Mouse (Mus musculus): ENCODE measurements around the gene Slc26a8.

The Slc26a8 gene

GRCm38 (mm10) chr17:28698245-28698644, 8.2 kb upstream of the Slc26a8 start:
- no peak for DNase-seq

GRCm38 (mm10) chr17:28697290-28698195, 7.5 kb upstream of the Slc26a8 start:
- DNase-seq, result peak; percentile 63

- no peak for DNase-seq
Measured at GRCm38 (mm10) chr17:28696641-28697040, 6.6 kb upstream of the Slc26a8 start.

DNA sequence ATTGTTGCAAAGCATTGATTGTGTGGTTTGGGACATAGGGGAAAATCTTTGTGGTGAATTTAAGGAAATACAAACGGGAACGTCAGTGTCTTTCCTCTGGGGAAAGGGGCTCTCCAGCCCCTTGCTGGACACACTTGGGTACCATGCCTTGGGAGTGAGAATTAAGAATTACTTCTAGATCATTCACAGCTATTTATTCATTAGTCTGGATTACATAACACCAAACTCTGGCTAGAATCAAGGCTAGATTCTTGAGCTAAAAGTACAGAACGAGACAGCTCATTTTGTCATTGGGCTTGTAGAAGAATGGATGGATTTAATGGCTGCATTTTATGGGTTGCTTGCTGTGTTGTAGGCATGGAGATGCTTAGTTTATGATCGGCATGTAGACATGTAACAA, 4.8 kb upstream of the Slc26a8 start:
- no peak for DNase-seq

DNA sequence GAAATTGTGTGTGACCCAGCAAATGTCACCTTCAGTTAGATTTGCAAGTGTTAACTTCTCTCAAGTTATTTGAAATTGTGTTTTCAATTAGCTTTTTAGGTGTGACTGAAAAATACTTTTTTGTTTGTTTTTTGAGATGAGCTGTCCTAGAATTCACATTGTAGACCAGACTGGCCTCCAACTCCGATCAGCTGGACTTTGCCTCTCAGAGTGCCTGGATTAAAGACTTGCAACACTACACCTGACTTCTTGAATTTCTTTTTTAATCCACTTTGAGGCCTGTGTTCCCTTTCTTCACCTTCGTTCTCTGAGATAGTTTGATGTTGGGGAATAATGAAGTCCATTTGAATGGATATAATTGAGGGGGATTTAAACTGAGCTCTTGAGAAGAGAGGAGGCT, 4.0 kb upstream of the Slc26a8 start:
- no peak for DNase-seq

- no peak for DNase-seq
Measured at GRCm38 (mm10) chr17:28693086-28693485, 3.1 kb upstream of the Slc26a8 start.

- peak; percentile 57 for DNase-seq
Measured at GRCm38 (mm10) chr17:28692341-28692710, 2.3 kb upstream of the Slc26a8 start.

GRCm38 (mm10) chr17:28691687-28692340, 1.8 kb upstream of the Slc26a8 start:
- no peak for DNase-seq

GRCm38 (mm10) chr17:28690776-28691686, 998 bp upstream of the Slc26a8 start, which contains the start of gene Mapk14:
Mapk14 (plus strand) TSS chr17:28691329.
- DNase-seq, result peak; percentile 100

DNA sequence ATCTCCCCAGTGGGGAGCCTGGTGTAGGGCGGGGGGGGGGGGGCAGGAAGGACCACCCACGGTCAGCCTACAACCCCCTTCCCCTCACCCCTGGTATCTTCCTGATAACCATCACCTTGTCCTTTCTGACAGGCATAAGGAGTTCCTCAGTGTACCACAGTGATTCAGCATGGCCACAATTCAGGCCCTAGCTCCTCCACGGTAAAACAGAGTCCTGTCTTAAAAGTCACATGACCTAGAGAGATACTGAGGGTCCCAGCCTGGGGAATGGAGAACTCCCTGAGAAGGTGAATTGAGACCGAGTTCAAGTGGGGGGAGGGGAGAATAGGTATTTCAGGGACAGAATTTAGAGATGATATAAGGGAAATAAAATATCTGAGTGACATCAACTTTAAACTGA, 2.7 kb downstream of the Slc26a8 start:
- no peak for DNase-seq

DNA sequence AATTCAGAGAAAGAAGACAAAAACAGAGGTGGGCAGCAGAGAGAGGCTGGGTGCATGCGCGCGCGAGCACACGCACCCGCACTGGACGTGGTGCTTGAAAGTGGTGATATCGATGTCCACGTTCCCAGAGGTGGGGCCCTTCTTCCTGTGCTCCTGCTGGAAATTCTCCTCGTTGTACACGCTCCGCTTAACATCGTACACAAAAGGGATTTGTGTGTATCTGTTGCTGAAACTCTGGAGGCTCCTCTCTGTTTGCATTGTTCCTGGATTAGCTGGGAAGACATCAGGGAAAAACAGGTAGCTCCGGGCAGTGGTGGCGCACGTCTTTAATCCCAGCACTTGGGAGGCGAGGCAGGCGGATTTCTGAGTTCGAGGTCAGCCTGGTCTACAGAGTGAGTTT, 5.4 kb downstream of the Slc26a8 start:
- DNase-seq, result no peak

- no peak for DNase-seq
Measured at GRCm38 (mm10) chr17:28683601-28684000, 6.4 kb downstream of the Slc26a8 start.

DNA sequence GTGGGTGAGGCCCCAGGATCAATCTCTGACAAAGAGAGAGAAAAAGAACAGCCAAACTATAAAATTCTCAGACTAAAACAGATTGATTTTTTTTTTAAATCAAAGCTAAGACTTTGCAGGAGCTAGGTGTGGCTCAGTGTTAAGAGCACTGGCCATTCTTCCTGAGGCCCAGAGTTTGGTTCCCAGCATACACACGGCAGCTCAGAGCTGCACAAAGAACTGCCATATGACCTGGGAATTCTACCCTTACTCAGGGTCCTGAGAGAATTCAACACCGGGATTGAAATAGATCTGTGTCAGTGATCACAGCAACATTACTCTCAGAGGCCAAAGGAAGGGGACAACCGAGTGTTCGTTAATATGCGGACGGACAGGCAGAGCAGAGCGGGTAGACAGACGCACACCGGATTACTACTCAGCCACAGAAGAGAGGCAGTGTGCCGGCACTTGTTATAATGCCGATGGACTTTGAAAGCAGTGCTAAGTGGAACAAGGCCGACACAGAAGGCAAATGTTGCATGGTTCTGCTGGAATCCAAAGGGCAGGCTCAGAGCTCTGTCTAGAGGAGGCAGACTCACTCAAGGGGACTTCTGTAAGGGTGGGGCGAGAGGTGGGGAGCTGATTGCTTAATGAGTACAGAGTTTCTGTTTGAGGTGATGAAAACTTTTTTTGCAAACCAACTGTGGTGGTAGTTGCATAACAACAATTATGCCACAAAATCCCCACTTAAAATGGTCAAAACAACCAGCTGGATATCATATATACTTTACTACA, 7.5 kb downstream of the Slc26a8 start:
- DNase-seq, result no peak

GRCm38 (mm10) chr17:28659564-28659963, 30.5 kb downstream of the Slc26a8 start:
- no peak for DNase-seq

DNA sequence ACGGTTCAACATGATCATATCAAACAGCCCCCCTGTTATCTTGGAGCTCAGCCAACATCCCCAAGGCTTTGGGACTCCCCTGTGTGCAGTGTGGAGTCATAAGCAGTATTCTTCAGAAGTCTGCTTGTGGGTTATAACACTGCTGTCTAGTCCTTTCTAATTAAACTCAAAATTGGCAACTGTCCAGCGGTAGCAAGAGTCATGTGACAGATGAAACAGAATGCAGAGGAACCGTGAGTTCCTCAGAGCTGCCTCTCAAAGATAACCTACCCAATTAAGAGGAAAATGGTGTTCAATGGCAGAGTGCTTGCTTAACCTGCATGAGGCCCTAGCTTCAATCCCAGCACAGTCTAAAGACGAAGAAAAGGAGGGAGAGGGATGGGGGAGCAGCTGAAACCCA, 32.1 kb downstream of the Slc26a8 start:
- peak; percentile 18 for DNase-seq

DNA sequence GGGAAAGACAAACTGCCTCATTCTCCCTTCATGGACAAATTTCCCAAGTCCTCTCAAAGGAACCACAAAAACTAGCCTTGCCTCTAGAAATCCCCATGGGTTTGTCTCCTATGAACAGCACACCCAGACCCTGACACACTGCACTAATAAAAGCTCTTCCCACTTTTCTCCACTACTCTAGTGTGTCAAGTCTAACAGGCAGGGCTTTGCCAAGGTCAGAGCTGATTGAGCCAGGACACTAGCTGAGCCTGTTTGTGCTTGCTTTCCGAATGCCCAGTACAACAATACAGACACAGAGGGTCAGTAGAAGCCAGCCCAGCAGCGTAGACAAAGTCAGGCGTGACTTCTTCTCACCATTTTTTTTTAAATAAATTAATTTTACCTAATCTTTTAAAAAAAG, 39.8 kb downstream of the Slc26a8 start:
- DNase-seq, result no peak

DNA sequence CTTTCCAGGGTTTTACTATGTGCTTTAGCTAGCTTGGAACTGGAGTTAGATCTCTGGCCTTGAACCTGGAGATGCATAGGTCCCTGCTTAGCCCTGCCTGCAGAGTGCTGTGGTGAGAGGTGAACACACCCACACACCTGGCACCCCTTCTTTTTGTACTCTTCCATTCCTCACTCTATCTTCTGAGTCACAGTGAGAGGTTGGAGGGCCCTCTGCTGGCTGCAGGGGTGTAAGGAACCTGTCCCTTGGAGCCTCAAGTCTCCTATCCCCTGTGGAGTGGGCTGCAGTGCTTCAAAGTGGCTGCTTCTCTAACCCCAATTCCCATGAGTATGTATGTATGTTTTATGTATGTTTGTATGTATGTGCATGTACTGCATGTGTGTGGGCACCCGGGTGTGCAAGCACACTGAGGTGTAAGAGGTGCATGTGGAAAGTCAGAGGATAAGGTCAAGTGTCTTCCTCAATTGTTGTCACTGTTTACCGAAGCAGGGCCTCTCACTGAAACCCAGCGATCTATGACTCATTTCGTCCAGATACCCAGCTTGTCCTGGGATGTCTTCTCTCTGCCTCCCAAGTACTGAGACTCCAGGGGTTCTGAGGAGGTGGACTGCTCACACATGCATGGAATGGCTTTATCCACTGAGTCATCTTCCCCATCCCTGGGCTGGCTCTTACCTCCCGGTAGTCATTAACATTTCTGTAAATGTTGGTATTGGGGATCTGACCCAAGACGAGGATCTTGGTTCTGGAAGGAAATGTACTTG, 41.2 kb downstream of the Slc26a8 start:
- peak; percentile 31 for DNase-seq

DNA sequence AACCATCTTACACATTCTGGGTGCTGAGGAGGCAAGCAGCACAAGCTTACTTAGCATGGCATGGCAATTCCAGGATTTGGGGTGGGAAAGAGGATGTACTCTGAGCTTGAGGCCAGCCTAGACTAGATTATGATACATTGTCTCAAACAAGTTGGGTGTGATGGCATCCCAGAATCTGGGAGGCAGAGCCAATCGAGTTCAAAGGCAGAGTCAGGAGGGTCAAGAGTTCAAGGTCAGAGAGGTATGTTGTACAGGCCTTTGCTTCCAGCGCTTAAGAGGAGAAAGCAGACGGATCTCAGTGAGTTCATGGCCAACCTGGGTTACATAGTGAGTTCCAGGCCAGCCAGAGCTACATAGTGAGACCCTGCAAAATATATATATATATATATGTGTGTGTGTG, 43.8 kb downstream of the Slc26a8 start:
- no peak for DNase-seq

- DNase-seq, result no peak
Measured at GRCm38 (mm10) chr17:28644112-28644511, 45.9 kb downstream of the Slc26a8 start.

GRCm38 (mm10) chr17:28643697-28644096, 46.3 kb downstream of the Slc26a8 start:
- DNase-seq, result no peak

DNA sequence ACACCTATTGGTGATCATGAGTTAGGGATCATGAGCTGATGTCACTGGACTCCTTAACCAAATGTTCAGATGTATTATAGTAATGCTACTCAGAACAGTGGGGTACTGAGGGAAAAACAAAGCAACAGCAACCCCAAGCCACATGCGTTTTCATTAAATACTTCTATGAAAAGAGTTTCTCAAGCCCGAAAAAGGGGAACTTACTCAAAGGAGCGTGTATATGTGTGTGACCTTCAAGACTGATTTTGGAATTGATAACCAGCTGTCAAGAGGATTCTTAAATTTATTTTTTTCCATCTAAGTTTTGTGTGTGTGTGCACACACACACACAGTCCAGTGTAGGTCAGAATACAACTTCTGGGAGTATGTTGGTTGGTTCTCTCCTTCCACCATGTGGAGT, 49.9 kb downstream of the Slc26a8 start:
- DNase-seq, result no peak

Measured in layer of hippocampus, adult 9-11 months (tissue).